Mouse (Mus musculus) myocyte (in vitro differentiated cells): ENCODE measurements around the gene Ece2.

Experiments
- MAX ChIP-seq: IDR thresholded peaks from one replicate; pipeline ENCODE4 v1.6.1; 2011; ENCODE audit warnings: low read depth, mild to moderate bottlenecking, control low read depth
- MYOG ChIP-seq, 3 experiments: IDR thresholded peaks; one replicate each; pipeline ENCODE4 v1.6.1; 2011; ENCODE audit warnings: control low read depth in 2 of 3, low read depth in 2 of 3, mild to moderate bottlenecking in 2 of 3; ENCODE audit not compliant: insufficient read length in 2 of 3, control insufficient read depth in 1 of 3, insufficient read depth in 1 of 3
- POLR2AphosphoS2 ChIP-seq: IDR thresholded peaks from one replicate; pipeline ENCODE4 v1.6.1; 2011; ENCODE audit warnings: low read depth, control low read depth; ENCODE audit not compliant: insufficient read length
- TCF12 ChIP-seq: IDR thresholded peaks from one replicate; pipeline ENCODE4 v1.6.1; 2011; ENCODE audit warnings: mild to moderate bottlenecking, control low read depth; ENCODE audit not compliant: poor library complexity, insufficient read depth, severe bottlenecking
- USF1 ChIP-seq: IDR thresholded peaks from one replicate; pipeline ENCODE4 v1.6.1; 2011; ENCODE audit warnings: low read depth, mild to moderate bottlenecking, control low read depth, moderate library complexity

DNA sequence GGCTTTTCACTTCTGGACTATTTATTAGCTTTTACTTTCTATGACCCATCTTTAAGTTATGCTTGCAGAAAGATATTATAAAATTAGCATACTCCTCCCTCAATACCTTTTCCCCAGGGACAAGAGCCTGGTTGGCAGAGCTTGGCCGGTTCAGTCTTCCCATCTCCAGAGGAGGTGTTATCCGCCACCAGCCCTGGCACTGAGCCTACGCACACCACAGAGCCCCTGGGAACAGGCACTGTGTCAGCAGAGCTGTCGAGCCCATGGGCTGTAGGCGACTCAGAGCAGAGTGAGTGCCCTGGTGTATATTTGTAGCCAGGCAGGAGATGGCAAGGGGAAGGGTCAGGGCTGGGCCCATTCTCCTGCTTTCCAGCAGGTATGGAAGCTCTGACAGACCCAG, 29.1 kb upstream of the Ece2 start:
- TF ChIP-seq MYOG (IDR thresholded peaks at IDR 0.05; ENCODE audit: control insufficient read depth in 1 of 3, insufficient read depth in 1 of 3, insufficient read length in 2 of 3, low read depth in 2 of 3) (no peak), POLR2AphosphoS2 (no peak), TCF12 (no peak), MAX (no peak), USF1 (no peak)
